Mouse (Mus musculus): ENCODE results near the gene Vangl2.

GRCm38 (mm10) chr1:171970854-171971586, 57.2 kb downstream of the Vangl2 start:
- TF ChIP-seq CTCF (IDR thresholded peaks at IDR 0.05; ENCODE audit: low read depth): no peak
- no peak for TF ChIP-seq EP300 (IDR thresholded peaks at IDR 0.05; ENCODE audit: low read depth)
